Mouse (Mus musculus): ENCODE results near the gene Tmprss3. TPM values are rescaled to one million over a fixed set of nuclear protein-coding genes. Genes with fewer than 3 reads are reported as not detected.

The Tmprss3 gene
- not detected in 2 replicates for polyA plus RNA-seq (2014; fragmentation: Nextera tagmentation; extraction: Ambion mirVana)

- Histone ChIP-seq H3K27me3 (ENCODE audit: insufficient read depth, low read length) (no peaks in the 10 kb centered on the region), H3K27ac (ENCODE audit: low read depth) (no peak within 1 kb of the TSS), H3K36me3 (ENCODE audit: insufficient read depth) (no peaks in the 10 kb centered on the region), H3K4me3 (ENCODE audit: low read depth, low read length) (no peak within 1 kb of the TSS), H3K4me2 (no peak within 1 kb of the TSS), H3K4me1 (ENCODE audit: insufficient read depth) (peaks cover 3% of the 10 kb centered on the region; the same call in 1 of the 2 replicates), H3K9me3 (ENCODE audit: low read depth, low read length) (no peaks in the 10 kb centered on the region), H3K9ac (no peak within 1 kb of the TSS)
- DNase-seq: no peak
- no peak for ATAC-seq (ENCODE audit: insufficient read depth)
- WGBS: 84% methylated on average over 11 of the region's 11 CpGs
- TF ChIP-seq CTCF (IDR thresholded peaks at IDR 0.05; ENCODE audit: low read depth): no peak
Observed at GRCm38 (mm10) chr17:31198877-31199276, at the start of gene Tmprss3. Tmprss3 (minus strand) TSS chr17:31198977.

DNA sequence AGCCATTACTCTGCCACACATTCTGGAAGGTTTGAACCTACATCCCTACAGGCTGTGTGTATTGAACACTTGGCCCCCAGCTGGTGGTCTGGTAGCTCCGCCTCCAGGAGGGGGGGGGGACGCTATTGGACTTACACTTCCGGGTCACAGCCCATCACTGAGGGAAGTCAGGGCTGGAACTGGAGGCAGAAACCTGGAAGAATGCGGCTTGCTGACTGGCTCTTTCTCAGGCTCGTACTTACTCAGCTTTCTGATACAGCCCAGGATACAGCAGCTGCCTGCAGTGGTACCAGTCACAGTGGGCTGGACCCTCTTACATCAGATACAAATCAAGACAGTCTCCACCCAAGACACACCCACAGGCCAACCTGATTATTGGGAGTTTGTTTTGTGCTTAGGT, 48.4 kb upstream of the Tmprss3 start:
- H3K4me3 ChIP-seq (ENCODE audit: low read depth, low read length): no peak overlapping the region
- 26% methylated on average over 5 of the region's 5 CpGs for WGBS
- H3K36me3 ChIP-seq (ENCODE audit: insufficient read depth): no peaks in the 10 kb centered on the region
- no peak for ATAC-seq (ENCODE audit: insufficient read depth)
- peak overlapping the region; percentile 18; the same call in 1 of the 2 replicates for H3K4me2 ChIP-seq
- peak; percentile 11 for DNase-seq
- H3K27me3 ChIP-seq (ENCODE audit: insufficient read depth, low read length): no peaks in the 10 kb centered on the region
- H3K4me1 ChIP-seq (ENCODE audit: insufficient read depth): no peaks in the 10 kb centered on the region
- no peak for TF ChIP-seq CTCF (IDR thresholded peaks at IDR 0.05; ENCODE audit: low read depth)
- H3K9me3 ChIP-seq (ENCODE audit: low read depth, low read length): no peaks in the 10 kb centered on the region
- H3K27ac ChIP-seq (ENCODE audit: low read depth): no peak overlapping the region
- no peak overlapping the region for H3K9ac ChIP-seq

DNA sequence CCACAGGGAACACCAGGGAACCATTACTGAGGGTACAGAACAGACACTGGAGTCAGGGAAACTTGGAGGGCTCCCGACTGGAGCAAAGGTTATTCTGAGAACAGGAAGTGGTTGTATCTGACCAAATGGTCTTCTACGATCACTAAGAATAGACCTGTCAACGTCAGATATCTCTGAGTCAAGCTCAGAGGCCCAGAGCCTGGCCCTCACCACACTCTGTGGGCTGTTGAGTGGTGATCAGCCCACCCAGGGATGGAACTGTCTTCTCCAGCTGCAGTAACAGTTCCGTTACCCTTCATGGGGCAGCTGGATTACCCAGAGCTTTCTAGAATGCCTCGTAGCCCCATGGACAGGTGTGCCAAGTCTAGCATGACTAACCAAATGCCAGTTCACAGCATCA, 46.5 kb upstream of the Tmprss3 start:
- Histone ChIP-seq H3K4me1 (ENCODE audit: insufficient read depth) (no peaks in the 10 kb centered on the region), H3K4me3 (ENCODE audit: low read depth, low read length) (no peak overlapping the region), H3K27ac (ENCODE audit: low read depth) (no peak overlapping the region), H3K4me2 (no peak overlapping the region), H3K9me3 (ENCODE audit: low read depth, low read length) (no peaks in the 10 kb centered on the region), H3K9ac (no peak overlapping the region), H3K36me3 (ENCODE audit: insufficient read depth) (no peaks in the 10 kb centered on the region), H3K27me3 (ENCODE audit: insufficient read depth, low read length) (no peaks in the 10 kb centered on the region)
- no peak for TF ChIP-seq CTCF (IDR thresholded peaks at IDR 0.05; ENCODE audit: low read depth)
- DNase-seq (no peak), ATAC-seq (ENCODE audit: insufficient read depth) (no peak)
- 74% methylated on average over 5 of the region's 5 CpGs for WGBS

- TF ChIP-seq CTCF (IDR thresholded peaks at IDR 0.05; ENCODE audit: low read depth): peak; percentile 61
- no peak for ATAC-seq (ENCODE audit: insufficient read depth)
- DNase-seq: peak; percentile 27
- H3K4me2 ChIP-seq: no peak overlapping the region
- H3K9ac ChIP-seq: no peak overlapping the region
- no peak overlapping the region for H3K4me3 ChIP-seq (ENCODE audit: low read depth, low read length)
- H3K4me1 ChIP-seq (ENCODE audit: insufficient read depth): no peaks in the 10 kb centered on the region
- 0% methylated on average over 1 of the region's 1 CpGs for WGBS
- H3K27me3 ChIP-seq (ENCODE audit: insufficient read depth, low read length): no peaks in the 10 kb centered on the region
- H3K36me3 ChIP-seq (ENCODE audit: insufficient read depth): no peaks in the 10 kb centered on the region
- H3K9me3 ChIP-seq (ENCODE audit: low read depth, low read length): no peaks in the 10 kb centered on the region
- no peak overlapping the region for H3K27ac ChIP-seq (ENCODE audit: low read depth)
Observed at GRCm38 (mm10) chr17:31242764-31243163, 44.0 kb upstream of the Tmprss3 start.

GRCm38 (mm10) chr17:31241156-31241555, 42.4 kb upstream of the Tmprss3 start:
- Histone ChIP-seq H3K27ac (ENCODE audit: low read depth) (no peak overlapping the region), H3K9me3 (ENCODE audit: low read depth, low read length) (no peaks in the 10 kb centered on the region), H3K4me3 (ENCODE audit: low read depth, low read length) (no peak overlapping the region), H3K27me3 (ENCODE audit: insufficient read depth, low read length) (no peaks in the 10 kb centered on the region), H3K4me1 (ENCODE audit: insufficient read depth) (no peaks in the 10 kb centered on the region), H3K36me3 (ENCODE audit: insufficient read depth) (no peaks in the 10 kb centered on the region), H3K9ac (no peak overlapping the region), H3K4me2 (no peak overlapping the region)
- 76% methylated on average over 8 of the region's 8 CpGs for WGBS
- no peak for ATAC-seq (ENCODE audit: insufficient read depth)
- DNase-seq: no peak
- no peak for TF ChIP-seq CTCF (IDR thresholded peaks at IDR 0.05; ENCODE audit: low read depth)

- WGBS: 76% methylated on average over 7 of the region's 7 CpGs
- ATAC-seq (ENCODE audit: insufficient read depth) (no peak), DNase-seq (no peak)
- no peak overlapping the region for H3K4me2 ChIP-seq
- no peak overlapping the region for H3K9ac ChIP-seq
- TF ChIP-seq CTCF (IDR thresholded peaks at IDR 0.05; ENCODE audit: low read depth): no peak
- no peaks in the 10 kb centered on the region for H3K27me3 ChIP-seq (ENCODE audit: insufficient read depth, low read length)
- H3K4me1 ChIP-seq (ENCODE audit: insufficient read depth): no peaks in the 10 kb centered on the region
- H3K27ac ChIP-seq (ENCODE audit: low read depth): no peak overlapping the region
- no peak overlapping the region for H3K4me3 ChIP-seq (ENCODE audit: low read depth, low read length)
- no peaks in the 10 kb centered on the region for H3K9me3 ChIP-seq (ENCODE audit: low read depth, low read length)
- H3K36me3 ChIP-seq (ENCODE audit: insufficient read depth): no peaks in the 10 kb centered on the region
Observed at GRCm38 (mm10) chr17:31238234-31239020, 39.6 kb upstream of the Tmprss3 start.

- WGBS: 91% methylated on average over 1 of the region's 1 CpGs
- Histone ChIP-seq H3K9ac (no peak overlapping the region), H3K4me2 (no peak overlapping the region), H3K4me1 (ENCODE audit: insufficient read depth) (no peaks in the 10 kb centered on the region), H3K36me3 (ENCODE audit: insufficient read depth) (no peaks in the 10 kb centered on the region), H3K27ac (ENCODE audit: low read depth) (no peak overlapping the region), H3K4me3 (ENCODE audit: low read depth, low read length) (no peak overlapping the region), H3K27me3 (ENCODE audit: insufficient read depth, low read length) (no peaks in the 10 kb centered on the region), H3K9me3 (ENCODE audit: low read depth, low read length) (no peaks in the 10 kb centered on the region)
- ATAC-seq (ENCODE audit: insufficient read depth): no peak
- peak; percentile 36 for TF ChIP-seq CTCF (IDR thresholded peaks at IDR 0.05; ENCODE audit: low read depth)
- no peak for DNase-seq
Observed at GRCm38 (mm10) chr17:31235915-31236314, 37.1 kb upstream of the Tmprss3 start.
